Mouse (Mus musculus) splenic B cell, adult 2 months (primary cell): ENCODE results near the gene Gm9945.

Source experiments
- DNase-seq: peaks from one replicate; pipeline ENCODE4 v3.0.0-alpha.2; 2011; ENCODE audit warnings: low read depth, low spot score
- H3K27me3 ChIP-seq: 2 replicates; pipeline ENCODE4 v1.6.1; 2012; ENCODE audit warnings: mild to moderate bottlenecking, low read length, moderate library complexity, mixed read lengths; ENCODE audit not compliant: control insufficient read depth, poor library complexity, insufficient read depth, severe bottlenecking
- H3K36me3 ChIP-seq: 2 replicates; pipeline ENCODE4 v1.6.1; 2012; ENCODE audit warnings: mild to moderate bottlenecking, low read length, moderate library complexity, mixed read lengths; ENCODE audit not compliant: control insufficient read depth, poor library complexity, insufficient read depth, severe bottlenecking

The Gm9945 gene

GRCm38 (mm10) chr11:53479783-53480301 is at the start of gene Gm9945, which contains the start of gene Sowaha:
Gene Gm9945, plus strand, starts transcription at chr11:53480166.
Gene Sowaha, minus strand, starts transcription at chr11:53480274.
- Histone ChIP-seq H3K27me3 (no peaks in the 10 kb centered on the region; the same call in none of the 2 replicates), H3K36me3 (no peaks in the 10 kb centered on the region)
- DNase-seq: no peak

DNA sequence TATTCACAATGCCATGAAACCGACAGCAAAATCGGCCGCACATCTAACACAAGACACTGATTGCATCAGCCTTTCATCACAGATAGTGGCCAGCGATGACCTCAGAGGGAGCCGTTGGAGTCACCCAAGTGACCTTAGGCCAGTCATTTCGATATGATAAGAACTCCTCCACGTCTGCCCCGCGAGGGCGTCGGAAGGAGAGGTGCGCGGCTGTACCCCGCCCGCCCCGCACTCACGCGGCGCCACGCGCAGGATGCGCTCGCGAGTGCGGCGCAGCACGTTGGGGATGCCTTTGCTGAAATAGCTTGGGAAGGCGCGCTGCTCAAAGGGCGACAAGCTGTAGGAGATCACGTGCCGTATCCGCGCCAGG is 49.7 kb upstream of the Gm9945 start:
- H3K27me3 ChIP-seq: no peaks in the 10 kb centered on the region
- no peak for DNase-seq
- H3K36me3 ChIP-seq: no peaks in the 10 kb centered on the region

GRCm38 (mm10) chr11:53430670-53431346 is 49.2 kb upstream of the Gm9945 start, which contains the start of the genes Uqcrq and Gdf9:
Gene Uqcrq, minus strand, starts transcription at chr11:53430831.
Gene Gdf9, plus strand, starts transcription at chr11:53431023.
- Histone ChIP-seq H3K27me3 (no peaks in the 10 kb centered on the region), H3K36me3 (no peaks in the 10 kb centered on the region)
- DNase-seq: peak; percentile 100

DNA sequence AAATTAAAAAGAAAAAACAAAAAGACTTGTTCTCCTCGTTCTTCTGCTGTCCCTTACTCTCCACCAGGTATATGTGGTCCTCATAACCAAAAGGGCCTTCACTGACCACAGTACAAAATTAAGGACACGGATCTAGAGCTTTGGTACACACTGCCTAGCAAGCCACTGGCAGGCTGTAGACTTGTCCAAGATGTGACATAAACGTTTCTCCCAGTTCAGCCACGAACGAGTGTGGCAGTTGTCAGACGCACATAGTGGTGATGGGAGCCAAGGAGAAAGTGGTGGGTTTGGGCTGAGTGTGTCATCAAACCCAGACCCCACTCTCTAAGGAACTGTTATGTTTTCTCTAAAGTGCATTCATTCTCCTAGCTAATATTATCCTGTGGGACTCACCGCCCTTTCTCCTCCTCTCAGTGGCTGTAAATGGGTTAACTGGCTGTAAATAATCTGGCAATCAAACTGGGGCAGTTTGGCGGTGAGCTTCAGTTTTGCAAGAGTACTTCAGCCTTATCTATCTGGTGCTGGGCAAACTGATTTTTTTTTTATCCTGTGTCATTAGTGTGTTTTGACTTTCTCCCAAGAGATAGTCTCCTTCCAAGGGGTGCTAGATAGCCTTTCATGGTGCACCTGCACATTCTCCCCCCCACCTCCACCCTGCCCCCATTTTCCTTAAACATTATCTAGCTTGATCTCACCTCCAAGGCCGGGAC is 48.5 kb upstream of the Gm9945 start:
- H3K36me3 ChIP-seq: no peaks in the 10 kb centered on the region
- DNase-seq: no peak

GRCm38 (mm10) chr11:53433057-53433456 is 46.9 kb upstream of the Gm9945 start:
- no peaks in the 10 kb centered on the region for H3K27me3 ChIP-seq
- H3K36me3 ChIP-seq: no peaks in the 10 kb centered on the region
- no peak for DNase-seq

More for the DNA sequence above, 48.5 kb upstream of the Gm9945 start:
- H3K27me3 ChIP-seq: no peaks in the 10 kb centered on the region

GRCm38 (mm10) chr11:53435504-53435903 is 44.5 kb upstream of the Gm9945 start:
- DNase-seq: no peak
- Histone ChIP-seq H3K36me3 (no peaks in the 10 kb centered on the region), H3K27me3 (no peaks in the 10 kb centered on the region)

DNA sequence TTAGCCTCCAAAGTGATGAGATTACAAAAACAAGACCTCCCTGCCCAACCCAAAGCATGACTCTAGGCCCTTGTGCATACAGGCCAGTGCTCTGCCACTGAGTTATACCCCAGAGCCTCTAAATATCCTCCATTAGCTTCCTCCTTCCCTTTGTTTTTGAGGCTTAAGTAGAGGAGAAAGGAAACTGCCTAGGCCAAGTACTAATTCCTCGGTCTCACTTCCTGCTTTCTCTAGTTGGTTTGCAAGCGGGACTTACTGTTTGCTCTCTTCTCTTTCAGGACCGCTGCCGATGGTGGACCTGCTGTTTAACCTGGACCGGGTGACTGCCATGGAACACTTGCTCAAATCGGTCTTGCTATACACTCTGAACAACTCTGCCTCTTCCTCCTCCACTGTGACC is 43.6 kb upstream of the Gm9945 start:
- no peaks in the 10 kb centered on the region for H3K27me3 ChIP-seq
- H3K36me3 ChIP-seq: no peaks in the 10 kb centered on the region
- no peak for DNase-seq

DNA sequence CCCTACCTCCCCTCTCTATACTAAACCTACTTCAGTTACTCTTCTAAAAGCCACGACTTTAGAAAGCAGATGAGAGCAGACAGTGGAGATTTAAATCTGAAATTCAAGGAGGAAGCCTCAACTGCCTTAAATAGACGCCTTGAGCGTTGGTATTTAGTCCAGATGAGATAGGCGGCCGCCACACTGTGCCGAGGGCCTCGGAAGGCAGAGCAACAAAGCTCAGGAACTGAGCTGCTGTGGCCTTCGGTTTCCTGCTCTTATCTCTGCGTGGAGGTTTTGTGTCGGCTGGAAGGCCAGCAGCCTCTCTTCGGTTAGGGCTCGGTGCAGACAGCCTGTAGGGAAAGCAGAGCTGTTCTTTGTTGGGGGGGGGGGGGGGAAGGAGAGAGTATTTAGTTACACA is 38.0 kb upstream of the Gm9945 start:
- H3K27me3 ChIP-seq: no peaks in the 10 kb centered on the region
- H3K36me3 ChIP-seq: no peaks in the 10 kb centered on the region
- no peak for DNase-seq

- peak; percentile 30 for DNase-seq
- Histone ChIP-seq H3K27me3 (no peaks in the 10 kb centered on the region), H3K36me3 (no peaks in the 10 kb centered on the region)
Measured at GRCm38 (mm10) chr11:53443861-53444260, 36.1 kb upstream of the Gm9945 start.

DNA sequence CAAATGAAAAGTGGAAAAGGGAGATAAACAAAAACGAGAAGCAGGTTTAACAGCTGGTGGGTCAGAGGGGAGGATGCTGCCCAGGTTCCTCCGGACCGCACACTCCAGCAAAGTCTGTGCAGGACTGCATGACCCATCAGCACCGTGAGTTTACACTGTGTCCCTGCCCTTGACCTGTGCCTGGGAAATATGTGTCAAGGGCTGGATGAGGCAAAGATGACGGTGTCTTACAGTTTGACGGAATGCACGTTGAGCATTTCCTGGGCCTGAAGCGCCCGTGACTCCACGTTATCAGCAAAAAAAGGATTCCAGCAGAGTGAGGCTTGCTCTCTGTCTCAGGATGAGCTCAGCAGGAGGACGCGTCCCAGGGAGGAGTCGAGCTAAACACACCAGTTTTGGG is 34.4 kb upstream of the Gm9945 start:
- Histone ChIP-seq H3K27me3 (no peaks in the 10 kb centered on the region), H3K36me3 (no peaks in the 10 kb centered on the region)
- DNase-seq: no peak

DNA sequence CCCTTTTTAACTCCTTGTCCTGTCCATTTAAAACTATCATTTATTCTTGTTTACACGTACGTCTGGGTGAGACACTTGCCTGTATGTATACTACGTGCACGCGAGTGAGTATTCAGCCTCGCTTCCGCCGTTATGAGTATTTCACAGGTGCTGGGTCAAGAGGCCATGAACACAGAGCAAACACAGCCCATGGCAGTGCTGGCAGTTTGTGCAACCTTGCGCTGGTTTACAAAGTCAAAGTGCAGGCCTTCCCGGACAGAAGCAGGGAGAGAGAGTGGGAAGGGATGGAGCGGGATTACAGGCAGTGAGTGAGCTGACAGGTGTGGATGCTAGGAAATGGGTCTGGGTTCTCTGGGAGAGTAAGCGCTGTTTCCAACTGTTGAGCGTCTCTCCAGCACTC is 33.8 kb upstream of the Gm9945 start:
- no peaks in the 10 kb centered on the region for H3K36me3 ChIP-seq
- no peaks in the 10 kb centered on the region; the same call in 1 of the 2 replicates for H3K27me3 ChIP-seq
- no peak for DNase-seq

GRCm38 (mm10) chr11:53447996-53448395 is 32.0 kb upstream of the Gm9945 start:
- DNase-seq: no peak
- no peaks in the 10 kb centered on the region; the same call in 1 of the 2 replicates for H3K27me3 ChIP-seq
- H3K36me3 ChIP-seq: no peaks in the 10 kb centered on the region

DNA sequence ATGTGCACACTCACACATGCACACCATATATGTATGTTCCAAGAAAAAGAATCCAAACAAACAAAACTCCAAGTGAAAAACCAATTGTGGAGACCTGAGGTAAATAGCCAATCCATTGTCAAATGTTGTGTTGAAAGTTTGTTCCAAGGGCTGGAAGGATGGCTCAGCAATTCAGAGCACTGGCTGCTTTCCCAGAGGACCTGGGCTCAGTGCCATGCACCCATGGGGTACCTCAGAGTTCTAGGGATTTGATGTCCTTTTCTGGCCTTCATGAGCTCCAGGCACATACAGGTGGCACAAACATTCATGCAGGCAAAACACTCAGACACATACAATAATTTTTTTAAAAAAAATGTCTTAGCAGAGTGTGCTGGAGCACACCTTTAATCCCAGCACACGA is 31.4 kb upstream of the Gm9945 start:
- no peaks in the 10 kb centered on the region for H3K36me3 ChIP-seq
- no peak for DNase-seq
- H3K27me3 ChIP-seq: no peaks in the 10 kb centered on the region; the same call in 1 of the 2 replicates

- H3K36me3 ChIP-seq: no peaks in the 10 kb centered on the region
- no peaks in the 10 kb centered on the region; the same call in 1 of the 2 replicates for H3K27me3 ChIP-seq
- DNase-seq: no peak
Measured at GRCm38 (mm10) chr11:53450070-53450705, 29.8 kb upstream of the Gm9945 start.

DNA sequence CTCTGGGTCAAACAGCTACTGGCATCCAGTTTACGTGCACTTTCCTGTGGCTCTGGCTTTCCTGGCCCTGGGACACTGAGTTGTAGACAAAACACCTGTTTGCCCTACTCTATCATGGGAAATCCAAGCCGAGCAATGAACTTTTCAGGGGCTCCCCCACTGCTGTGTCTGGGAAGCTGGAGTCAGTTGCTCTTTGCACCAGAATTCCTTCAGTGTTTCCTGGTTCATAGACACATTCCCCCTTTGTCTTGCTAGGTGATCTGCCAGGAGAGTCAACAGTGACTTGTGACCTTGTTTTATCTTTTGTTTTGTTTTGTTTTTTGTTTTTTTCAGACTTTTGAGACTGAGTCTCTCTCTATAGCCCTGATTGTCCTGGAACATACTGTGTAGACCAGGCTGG is 28.6 kb upstream of the Gm9945 start:
- DNase-seq: no peak
- Histone ChIP-seq H3K36me3 (no peaks in the 10 kb centered on the region), H3K27me3 (no peaks in the 10 kb centered on the region; the same call in 1 of the 2 replicates)
